ENCODE assay signal across 17 mouse cellular contexts in genomic region chr12:99227313-99227952, GRCm38 (mm10).
A peak's percentile ranks its signal among the peaks of the same experiment; 100 is the strongest.
DNase-seq lines count a peak whose midpoint lies in the region; ATAC-seq and TF ChIP-seq lines count a peak whose summit lies in the region.
"Had no signal": no experiment of that assay in that cellular context is flagged by ENCODE, and none has a peak within 500 bp of the region (broad histone marks: within the 10 kb centered on the region; RNA-seq: fewer than 3 reads in every experiment).

No protein-coding gene starts in this region.

- peaks cover 100% of the 10 kb centered on the region for H3K4me1 ChIP-seq in forebrain, embryonic 13.5 days
- peaks cover 67% of the 10 kb centered on the region for H3K4me1 ChIP-seq in forebrain, embryonic 14.5 days (ENCODE audit: control insufficient read depth, insufficient read depth, low read length)
- peaks cover 28% of the 10 kb centered on the region for H3K4me1 ChIP-seq in liver, adult 2 months (ENCODE audit: control insufficient read depth, insufficient read depth, low read length)
- peaks cover 15% of the 10 kb centered on the region; the same call in 1 of the 2 replicates for H3K4me1 ChIP-seq in liver, embryonic 12.5 days

- no peak for TF ChIP-seq CTCF in liver, adult 2 months (IDR thresholded peaks at IDR 0.05; ENCODE audit: low read depth, low read length)

- 82% methylated on average over 6 of the region's 6 CpGs for WGBS in forebrain, embryonic 13.5 days
- WGBS in forebrain, embryonic 14.5 days = 87% methylated on average over 6 of the region's 6 CpGs
- WGBS in liver, adult 2 months = 84% methylated on average over 6 of the region's 6 CpGs
- 87% methylated on average over 6 of the region's 6 CpGs for WGBS in liver, embryonic 12.5 days (ENCODE audit: insufficient replicate concordance)

- TF ChIP-seq POLR2A in liver, adult 2 months (IDR thresholded peaks at IDR 0.05; ENCODE audit: extremely low read depth, insufficient read depth, low read length) = no peak

- H3K9me3 ChIP-seq in forebrain, embryonic 13.5 days (replicated peaks) = no peaks in the 10 kb centered on the region
- H3K9me3 ChIP-seq in forebrain, embryonic 14.5 days (replicated peaks; ENCODE audit: control insufficient read depth, low read length) = no peaks in the 10 kb centered on the region
- H3K9me3 ChIP-seq in liver, embryonic 12.5 days (replicated peaks) = no peaks in the 10 kb centered on the region
- H3K9me3 ChIP-seq: embryonic facial prominence, embryonic 12.5 days; intestine, embryonic 15.5 days; kidney, embryonic 15.5 days; limb, embryonic 12.5 days had no signal

- no peaks in the 10 kb centered on the region for H3K36me3 ChIP-seq in forebrain, embryonic 13.5 days (ENCODE audit: poor library complexity, severe bottlenecking)
- H3K36me3 ChIP-seq in forebrain, embryonic 14.5 days (ENCODE audit: control insufficient read depth, insufficient read depth, low read length) = no peaks in the 10 kb centered on the region
- H3K36me3 ChIP-seq in liver, adult 2 months (ENCODE audit: control insufficient read depth, insufficient read depth, low read length) = no peaks in the 10 kb centered on the region
- no peaks in the 10 kb centered on the region for H3K36me3 ChIP-seq in liver, embryonic 12.5 days
- H3K36me3 ChIP-seq: embryonic facial prominence, embryonic 12.5 days; intestine, embryonic 15.5 days; kidney, embryonic 15.5 days; limb, embryonic 12.5 days had no signal

- ATAC-seq in forebrain, embryonic 13.5 days = no peak
- ATAC-seq in forebrain, embryonic 14.5 days = no peak
- ATAC-seq in liver, embryonic 12.5 days = no peak
- ATAC-seq in granulocyte monocyte progenitor cell, adult 5-6 weeks (replicated peaks; ENCODE audit: poor library complexity, severe bottlenecking) = peak; percentile 41
- ATAC-seq: intestine, embryonic 15.5 days had no signal

- peaks cover 36% of the 10 kb centered on the region for H3K79me2 ChIP-seq in liver, adult 2 months (ENCODE audit: control insufficient read depth, insufficient read depth, low read length)

- H3K27me3 ChIP-seq in forebrain, embryonic 13.5 days = no peaks in the 10 kb centered on the region
- H3K27me3 ChIP-seq in forebrain, embryonic 14.5 days (replicated peaks; ENCODE audit: control insufficient read depth, insufficient read depth, low read length) = no peaks in the 10 kb centered on the region
- no peaks in the 10 kb centered on the region for H3K27me3 ChIP-seq in liver, adult 2 months (ENCODE audit: control insufficient read depth, insufficient read depth, low read length)
- no peaks in the 10 kb centered on the region for H3K27me3 ChIP-seq in liver, embryonic 12.5 days (replicated peaks)
- H3K27me3 ChIP-seq: embryonic facial prominence, embryonic 12.5 days; intestine, embryonic 15.5 days; kidney, embryonic 15.5 days; limb, embryonic 12.5 days had no signal

- H3K4me3 ChIP-seq in forebrain, embryonic 13.5 days = no peak overlapping the region
- no peak overlapping the region for H3K4me3 ChIP-seq in forebrain, embryonic 14.5 days (ENCODE audit: low read depth, low read length)
- H3K4me3 ChIP-seq in liver, adult 2 months (ENCODE audit: insufficient read depth, low read depth, low read length) = no peak overlapping the region
- H3K4me3 ChIP-seq in liver, embryonic 12.5 days = no peak overlapping the region
- H3K4me3 ChIP-seq: embryonic facial prominence, embryonic 12.5 days; erythroblast, embryonic 14.5 days; intestine, embryonic 15.5 days; kidney, embryonic 15.5 days; limb, embryonic 12.5 days had no signal

- no peak overlapping the region for H3K9ac ChIP-seq in forebrain, embryonic 13.5 days
- H3K9ac ChIP-seq in forebrain, embryonic 14.5 days (ENCODE audit: low read length) = no peak overlapping the region; the same call in 1 of the 2 replicates
- peak overlapping the region; percentile 30; the same call in 1 of the 2 replicates for H3K9ac ChIP-seq in liver, adult 2 months (ENCODE audit: low read depth, low read length)
- H3K9ac ChIP-seq in liver, embryonic 12.5 days = no peak overlapping the region
- H3K9ac ChIP-seq: embryonic facial prominence, embryonic 12.5 days; intestine, embryonic 15.5 days; kidney, embryonic 15.5 days; limb, embryonic 12.5 days; liver, embryonic 14.5 days had no signal

- no peak for DNase-seq in forebrain, embryonic 14.5 days (ENCODE audit: low spot score)
- peak; percentile 22 for DNase-seq in liver, adult 2 months (ENCODE audit: extremely low read depth, low read depth, low spot score)
- DNase-seq in adipocyte (ENCODE audit: low spot score) = peak; percentile 26
- no peak for DNase-seq in c-Kit-positive CD71-positive TER-119-positive erythroid progenitor cells, embryonic 14.5 days (ENCODE audit: low spot score)
- DNase-seq: adrenal gland, adult 8-10 months; gastrocnemius, postnatal 14 days; right cerebral cortex, postnatal 4 days; thymus, postnatal 14 days had no signal

- no peak overlapping the region for H3K4me2 ChIP-seq in forebrain, embryonic 13.5 days
- no peak overlapping the region for H3K4me2 ChIP-seq in forebrain, embryonic 14.5 days (ENCODE audit: low read length)
- no peak overlapping the region for H3K4me2 ChIP-seq in liver, embryonic 12.5 days
- H3K4me2 ChIP-seq: embryonic facial prominence, embryonic 12.5 days; intestine, embryonic 15.5 days; kidney, embryonic 15.5 days; limb, embryonic 12.5 days had no signal

- H3K27ac ChIP-seq in forebrain, embryonic 13.5 days = peak overlapping the region; percentile 25; the same call in 1 of the 2 replicates
- no peak overlapping the region for H3K27ac ChIP-seq in forebrain, embryonic 14.5 days (ENCODE audit: low read depth, low read length)
- no peak overlapping the region for H3K27ac ChIP-seq in liver, adult 2 months (replicated peaks; ENCODE audit: insufficient read depth, low read depth, low read length)
- no peak overlapping the region for H3K27ac ChIP-seq in liver, embryonic 12.5 days
- H3K27ac ChIP-seq: embryonic facial prominence, embryonic 12.5 days; intestine, embryonic 15.5 days; kidney, embryonic 15.5 days; limb, embryonic 12.5 days; liver, embryonic 14.5 days had no signal

Comparison
In these comparisons a context has a peak if more than half of its experiments do, and no peak if none do; other contexts are left out.
1. DNase-seq: peak in liver, adult 2 months (single experiment) and adipocyte (single experiment); none in forebrain, embryonic 14.5 days (single experiment) and c-Kit-positive CD71-positive TER-119-positive erythroid progenitor cells, embryonic 14.5 days (single experiment).